Mouse (Mus musculus): ENCODE measurements at regions not wholly inside any gene's neighbourhood (a gene's known extent, or its start where the extent isn't known, plus 50 kb on each side); places are given as distances from the start of the nearest gene placed in this dataset.

DNA sequence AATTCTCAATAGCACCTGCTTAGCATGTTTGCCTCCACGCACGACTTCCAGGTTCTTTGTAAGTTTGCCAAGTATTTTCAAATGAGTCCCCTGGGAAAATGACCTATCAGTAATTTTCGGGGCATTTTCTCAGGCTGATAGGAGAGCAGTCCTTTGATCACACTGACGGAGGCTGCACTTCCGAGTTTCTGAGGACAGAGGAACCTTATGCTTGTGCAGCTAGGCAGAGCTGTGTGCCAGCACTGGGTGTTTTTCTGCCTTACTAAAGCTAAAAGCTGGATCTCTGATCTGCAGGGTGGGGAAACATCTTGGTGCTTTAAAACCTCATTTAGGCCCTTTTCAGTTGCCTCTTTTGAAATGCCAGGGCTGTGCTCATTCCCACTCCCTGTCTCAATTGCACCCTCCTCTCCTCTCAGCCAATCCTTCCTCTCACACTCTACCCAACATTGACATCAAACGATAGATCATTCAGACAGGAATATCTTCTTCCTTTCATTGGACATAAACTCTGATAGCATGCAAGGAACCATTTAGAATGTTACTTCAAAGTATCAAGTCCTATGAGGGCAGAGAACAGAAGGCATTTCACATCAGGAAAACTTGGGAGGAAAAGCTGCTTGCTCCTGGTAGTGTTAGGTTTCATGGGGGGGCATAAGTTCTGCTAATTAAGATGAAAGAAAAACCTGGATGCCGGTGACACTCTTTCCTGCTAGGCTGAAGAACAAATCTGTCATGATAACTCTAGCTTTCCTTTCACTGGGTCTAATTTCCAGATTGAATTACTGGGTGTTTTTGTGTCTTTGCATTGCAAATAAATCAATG, 95.3 kb downstream of the Lurap1l start:
- DNase-seq (ENCODE audit: low spot score in 2 of 2) = no peak

DNA sequence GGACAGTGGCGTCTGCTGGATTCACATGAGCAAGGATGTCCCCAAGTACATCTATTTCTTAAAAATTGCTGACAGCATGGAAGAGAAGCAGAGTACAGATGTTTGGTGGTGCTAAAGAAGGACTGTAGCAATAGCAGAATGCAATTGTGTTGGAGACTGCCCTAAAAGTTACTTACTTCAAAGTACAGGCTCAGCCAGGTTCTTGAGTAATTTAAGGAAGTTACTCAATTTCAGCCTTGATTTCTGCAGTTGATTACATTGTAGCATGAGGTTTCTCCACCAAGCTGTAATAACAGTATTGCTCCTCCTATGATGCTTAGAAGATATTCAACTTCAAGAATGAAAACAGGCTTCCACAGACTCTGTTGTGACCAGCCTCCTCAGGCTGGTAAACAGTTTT, 96.1 kb downstream of the Lurap1l start:
- DNase-seq (ENCODE audit: low spot score in 2 of 2) = no peak

DNA sequence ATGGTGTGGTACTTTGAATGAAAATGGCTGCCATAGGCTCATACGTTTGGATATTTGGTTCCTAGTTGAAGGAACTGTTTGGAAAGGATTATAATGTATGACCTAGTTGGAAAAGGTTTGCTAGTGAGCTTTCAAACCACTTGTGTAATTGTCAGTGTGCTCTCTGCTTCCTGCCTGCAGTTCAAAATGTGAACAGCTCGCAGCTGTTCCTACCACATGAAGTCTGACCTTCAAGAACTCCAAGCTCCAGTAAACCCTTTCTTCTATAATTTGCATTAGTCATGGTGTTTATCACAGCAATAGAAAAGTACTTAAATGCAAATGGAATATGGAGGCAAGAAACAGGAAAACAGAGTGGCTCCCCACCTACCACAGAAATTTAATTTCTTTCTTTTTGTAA, 111.4 kb downstream of the Lurap1l start:
- DNase-seq (ENCODE audit: low spot score in 2 of 2) = no peak

DNA sequence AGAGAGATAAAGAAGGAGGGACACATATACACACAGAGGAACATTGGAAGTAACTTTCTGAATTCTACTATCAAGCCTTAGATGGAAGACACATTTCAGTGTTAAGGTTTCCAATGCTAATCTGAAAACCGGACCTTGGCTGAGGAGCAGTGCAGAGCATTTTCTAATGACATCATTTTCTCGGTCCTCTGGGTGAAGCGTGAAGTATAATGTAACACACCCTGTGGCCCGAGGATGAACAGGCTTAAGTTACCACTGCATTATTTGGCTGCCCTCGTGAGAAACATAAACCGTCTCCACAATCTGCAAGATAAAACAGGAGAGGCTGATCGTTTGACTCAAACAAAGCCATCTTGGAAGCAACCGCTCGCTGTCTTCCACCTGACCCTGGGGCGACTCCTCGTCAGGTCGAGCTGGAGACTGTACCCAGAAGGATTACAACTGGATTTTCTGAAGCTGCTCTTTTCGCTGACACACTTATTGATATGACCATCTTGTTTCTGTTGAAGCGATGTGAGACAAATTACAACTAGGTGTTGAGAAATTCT, 113.1 kb downstream of the Lurap1l start:
- no peak for DNase-seq (ENCODE audit: low spot score in 2 of 2)

DNA sequence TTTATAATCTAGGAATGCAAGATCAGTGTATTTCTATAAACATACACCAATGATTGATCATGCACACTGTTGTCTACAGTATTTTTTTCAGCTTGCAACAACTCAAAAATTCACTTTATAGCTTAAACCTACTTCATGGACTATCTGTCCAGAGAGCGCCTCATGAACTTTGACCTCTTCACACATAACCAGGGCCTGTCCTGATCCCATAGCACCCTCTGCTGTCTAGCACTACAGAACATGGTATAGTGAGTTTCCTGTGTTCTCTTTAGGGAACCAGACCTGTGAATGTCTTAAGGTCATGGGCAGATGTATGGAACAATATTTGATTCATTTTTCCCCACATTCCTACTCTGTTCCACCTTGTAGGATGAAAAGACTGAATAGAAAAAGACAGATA, 117.1 kb downstream of the Lurap1l start:
- DNase-seq (ENCODE audit: low spot score in 2 of 2) = no peak

DNA sequence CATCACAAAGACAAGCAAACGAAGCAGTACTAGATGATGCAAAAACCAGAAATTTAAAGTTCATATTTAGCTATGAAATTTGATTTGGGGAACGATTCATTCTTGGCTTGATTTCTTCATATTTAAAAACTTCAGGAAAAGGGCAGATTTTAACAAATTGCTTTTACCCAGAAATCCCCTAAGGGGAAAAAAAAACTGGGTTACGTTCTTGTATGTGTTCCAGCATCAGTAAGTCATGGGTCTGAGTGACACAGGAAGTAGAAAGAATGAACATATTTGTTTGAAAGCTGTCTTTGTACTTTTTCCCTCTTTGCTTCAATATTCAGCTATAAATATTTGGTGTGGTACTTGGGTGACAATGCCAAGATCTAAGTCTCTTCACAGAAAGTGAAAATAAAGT, 120.2 kb downstream of the Lurap1l start:
- DNase-seq (ENCODE audit: low spot score in 2 of 2) = no peak

DNA sequence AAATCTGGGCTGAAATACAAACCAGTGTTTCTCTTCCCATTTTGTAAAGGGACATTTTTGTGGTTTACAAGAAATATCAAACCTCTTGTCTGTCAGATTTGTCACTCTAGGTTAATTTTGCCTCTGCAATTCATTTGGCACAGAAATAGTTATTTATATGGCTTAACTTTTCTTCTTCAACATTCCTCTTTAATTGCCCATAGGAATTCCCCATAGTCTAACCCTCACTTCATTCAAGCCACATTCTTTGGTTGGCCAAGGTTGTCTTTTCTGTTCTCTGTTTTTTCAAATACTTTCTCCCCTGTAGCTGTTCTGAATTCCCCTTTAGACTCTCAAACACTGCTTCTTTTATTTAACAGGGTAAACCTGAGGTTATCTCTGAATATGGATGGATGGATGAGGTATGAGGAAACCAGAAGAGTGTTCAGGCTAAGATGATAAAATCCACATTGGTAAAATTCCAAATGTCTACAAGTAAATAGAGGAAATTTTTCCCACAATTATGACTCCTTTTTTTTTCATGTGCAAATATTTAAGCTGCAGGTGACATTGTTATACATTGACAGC, 127.0 kb downstream of the Lurap1l start:
- DNase-seq (ENCODE audit: low spot score in 2 of 2) = no peak

DNA sequence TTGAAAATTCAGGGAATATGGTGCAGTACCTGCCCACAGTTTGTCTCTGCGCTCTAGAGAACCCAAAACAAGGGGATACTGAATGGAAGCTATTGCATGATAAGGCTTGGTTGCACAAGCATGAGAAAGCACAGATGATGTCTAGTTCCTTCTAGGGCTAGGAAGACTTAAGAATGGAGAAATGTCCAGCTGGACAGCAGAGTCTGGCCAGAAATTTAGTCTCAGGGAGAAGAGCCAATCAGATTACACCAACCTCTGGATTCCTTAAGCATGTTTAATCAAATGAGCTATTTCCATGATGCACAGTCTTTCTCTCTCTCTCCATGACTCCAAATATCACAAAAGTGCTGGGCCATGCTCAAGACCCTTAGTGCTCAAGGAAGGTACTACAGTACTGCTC, 147.8 kb downstream of the Lurap1l start:
- DNase-seq (ENCODE audit: low spot score in 2 of 2) = no peak

DNA sequence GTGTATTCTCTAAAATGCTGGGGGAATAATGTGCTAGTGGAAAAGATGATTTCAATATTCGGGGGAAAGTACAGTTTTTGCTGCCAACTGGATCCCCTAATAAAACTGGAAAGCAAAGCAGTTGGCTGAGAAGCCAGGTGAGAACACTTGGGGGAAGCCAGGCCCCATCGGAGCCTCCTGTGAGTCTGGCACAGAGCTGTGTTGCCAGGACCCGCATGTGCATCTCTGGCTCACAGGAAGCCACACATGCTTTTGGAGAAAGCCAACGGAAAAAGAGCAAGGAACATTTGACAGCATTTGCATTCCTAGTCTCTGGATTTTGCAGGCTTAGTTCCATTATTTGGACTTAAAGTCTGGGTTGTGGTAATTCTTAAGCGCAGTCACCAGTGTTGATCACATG, 148.4 kb downstream of the Lurap1l start:
- no peak for DNase-seq (ENCODE audit: low spot score in 2 of 2)

DNA sequence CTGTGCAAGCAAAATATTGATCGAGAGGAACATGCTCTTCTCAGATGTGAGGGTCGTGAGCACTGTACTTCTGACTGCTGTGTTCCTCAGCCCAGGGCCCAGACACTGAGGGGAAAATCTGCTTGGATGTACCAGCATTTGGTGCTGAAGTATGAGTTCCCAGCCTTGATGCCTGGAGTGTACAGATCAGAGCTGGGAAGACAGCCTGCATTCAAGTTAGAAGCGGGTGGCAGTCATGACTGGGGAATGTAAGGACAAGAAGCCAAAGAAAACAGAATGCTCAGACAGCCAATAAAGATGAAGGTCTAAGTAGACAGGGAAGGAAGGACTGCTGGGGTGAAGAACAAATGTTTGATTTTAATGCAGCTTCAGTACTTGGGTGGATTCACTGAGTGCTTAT, 148.9 kb downstream of the Lurap1l start:
- no peak for DNase-seq (ENCODE audit: low spot score in 2 of 2)

DNA sequence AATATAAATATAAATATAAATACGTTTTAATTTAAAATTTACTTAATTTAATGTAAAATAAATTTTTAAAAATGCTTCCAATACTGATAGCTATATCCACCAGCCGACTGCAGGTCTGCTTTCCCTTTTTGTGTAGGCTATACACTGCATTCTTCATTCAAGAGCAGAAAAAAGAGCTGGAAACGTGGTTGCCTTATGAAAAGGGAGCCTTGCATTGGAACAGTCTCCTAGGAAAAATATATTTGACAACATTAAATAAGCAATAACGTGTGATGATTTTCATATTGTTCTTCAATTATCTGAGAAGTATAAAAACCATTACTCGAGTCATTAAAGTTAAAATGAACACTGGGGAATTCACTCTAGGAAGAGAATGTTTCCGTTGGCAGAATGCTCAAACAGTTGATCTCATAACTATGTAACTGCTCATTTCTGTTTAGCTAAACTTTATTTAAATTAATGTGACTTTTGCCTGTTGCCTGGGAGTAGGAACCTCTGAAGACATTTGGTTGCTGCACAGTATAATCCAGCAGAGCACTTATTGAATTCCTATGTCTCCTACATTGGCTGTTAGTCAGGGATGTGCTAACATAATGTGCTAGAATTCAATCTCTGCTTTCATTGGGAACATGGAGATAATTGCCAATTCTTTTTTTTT, 172.0 kb downstream of the Lurap1l start:
- no peak for DNase-seq (ENCODE audit: low spot score in 2 of 2)

DNA sequence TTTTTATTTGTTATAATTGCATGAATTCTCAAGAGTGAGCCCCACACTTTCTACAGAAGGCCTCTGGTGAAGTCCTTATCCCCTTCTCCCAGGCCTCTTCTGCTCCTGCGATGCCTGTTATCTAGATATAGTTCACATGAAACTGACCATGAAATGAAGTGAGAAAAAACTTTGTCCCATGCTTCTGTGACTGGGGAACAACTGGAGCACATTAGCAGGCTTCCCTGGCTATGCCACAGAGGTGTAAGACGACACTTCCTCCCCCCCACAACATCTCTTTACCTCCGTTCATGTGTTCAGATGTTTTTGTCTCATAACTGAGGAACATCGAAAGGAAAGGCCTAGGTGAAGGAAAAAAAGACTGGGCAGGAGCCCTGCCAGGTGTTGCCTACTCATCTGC, 174.7 kb downstream of the Lurap1l start:
- DNase-seq (ENCODE audit: low spot score in 2 of 2) = no peak

DNA sequence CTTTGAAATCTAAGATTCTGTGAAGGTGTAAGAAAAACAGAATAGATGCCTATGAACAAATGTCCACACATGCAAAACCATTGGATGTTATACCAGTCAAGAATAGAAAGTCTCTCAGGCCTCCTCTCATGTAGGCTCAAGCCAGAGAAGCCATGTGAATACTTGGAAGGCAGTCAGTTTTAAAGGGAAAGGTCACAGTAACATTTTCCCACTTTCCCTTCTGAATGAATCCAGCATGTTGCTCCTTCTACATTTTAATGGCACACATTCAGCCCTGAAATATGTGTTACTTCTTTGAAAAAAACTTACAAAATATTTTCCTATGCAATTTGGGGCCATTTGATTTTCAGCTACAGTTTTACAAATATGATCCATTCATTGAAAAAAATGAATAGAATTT, 186.1 kb downstream of the Lurap1l start:
- DNase-seq (ENCODE audit: low spot score in 2 of 2) = no peak

DNA sequence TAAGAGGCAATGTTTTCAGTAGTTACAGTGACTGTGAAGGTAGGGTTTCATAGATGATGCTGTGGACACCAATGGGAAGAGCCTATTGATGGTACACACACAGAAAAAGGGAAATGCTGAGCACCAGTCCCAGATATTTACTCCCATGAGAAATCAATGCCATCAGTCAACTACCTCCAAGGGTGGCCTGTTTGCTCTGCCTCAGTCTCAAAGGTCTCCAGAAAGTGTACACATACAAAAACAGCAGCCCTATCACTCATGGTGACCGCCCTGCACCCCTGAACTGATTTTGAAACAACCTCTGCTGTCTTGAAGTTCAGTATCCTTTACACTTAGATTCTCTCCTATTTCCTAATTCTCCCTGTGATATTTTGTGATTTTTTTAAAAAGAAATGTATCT, 187.2 kb downstream of the Lurap1l start:
- no peak for DNase-seq (ENCODE audit: low spot score in 2 of 2)

DNA sequence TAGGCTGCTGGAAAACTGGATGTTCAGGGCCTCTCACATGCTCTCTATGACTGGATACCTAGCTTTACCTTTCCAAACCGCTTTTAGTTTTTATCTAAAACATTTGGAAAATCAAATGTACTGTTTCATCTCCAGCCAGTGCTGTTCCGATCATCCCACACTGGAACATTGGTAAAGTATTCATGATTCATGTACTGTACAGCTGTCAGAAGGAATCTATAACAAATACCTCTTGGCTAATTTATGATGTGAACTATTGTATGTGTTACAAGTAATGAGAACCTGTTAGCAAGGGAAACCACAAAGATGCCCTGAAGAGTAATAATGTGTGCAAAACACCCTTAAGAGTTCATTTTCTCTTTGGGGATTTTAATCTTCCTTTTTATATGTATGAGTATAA, 190.6 kb downstream of the Lurap1l start:
- no peak for DNase-seq (ENCODE audit: low spot score in 2 of 2)

DNA sequence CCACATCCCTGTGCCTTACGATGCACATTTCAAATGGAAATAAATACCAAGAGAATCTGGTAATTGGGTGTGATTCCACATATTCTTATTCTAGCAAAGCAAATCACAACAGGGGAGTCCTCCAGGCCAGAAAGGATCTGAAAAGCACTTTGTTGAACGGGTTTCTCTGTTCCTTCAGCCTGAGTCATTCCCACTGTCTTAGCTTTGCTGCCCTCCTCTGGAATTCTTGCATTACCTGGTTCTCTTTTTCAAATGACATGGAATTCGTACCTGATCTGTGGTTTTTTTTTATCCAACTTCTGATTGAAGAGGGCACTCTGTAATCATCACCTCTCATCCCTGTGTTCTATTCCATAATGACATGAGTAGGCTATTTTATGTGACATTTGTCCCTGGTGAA, 200.9 kb downstream of the Lurap1l start:
- DNase-seq (ENCODE audit: low spot score in 2 of 2) = no peak

DNA sequence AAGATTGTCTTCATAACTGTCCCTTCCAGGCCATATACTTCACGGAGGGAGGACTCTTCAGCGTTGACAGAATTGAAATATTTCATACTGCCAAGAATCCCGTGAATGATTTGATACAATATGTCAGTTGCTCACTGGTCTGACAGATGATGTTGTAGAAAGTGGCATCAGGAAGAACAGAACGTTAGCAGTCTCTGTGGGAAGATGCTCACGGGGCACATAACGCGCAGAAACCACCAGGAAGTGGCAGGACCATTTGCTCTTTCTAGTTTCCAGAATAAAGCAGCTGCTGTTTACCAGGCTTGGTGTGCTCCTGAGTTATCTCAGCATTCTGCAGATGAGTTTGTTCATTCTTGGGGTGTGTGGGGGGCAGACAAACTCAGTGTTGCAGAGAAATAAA, 206.0 kb downstream of the Lurap1l start:
- DNase-seq (ENCODE audit: low spot score in 2 of 2) = no peak

DNA sequence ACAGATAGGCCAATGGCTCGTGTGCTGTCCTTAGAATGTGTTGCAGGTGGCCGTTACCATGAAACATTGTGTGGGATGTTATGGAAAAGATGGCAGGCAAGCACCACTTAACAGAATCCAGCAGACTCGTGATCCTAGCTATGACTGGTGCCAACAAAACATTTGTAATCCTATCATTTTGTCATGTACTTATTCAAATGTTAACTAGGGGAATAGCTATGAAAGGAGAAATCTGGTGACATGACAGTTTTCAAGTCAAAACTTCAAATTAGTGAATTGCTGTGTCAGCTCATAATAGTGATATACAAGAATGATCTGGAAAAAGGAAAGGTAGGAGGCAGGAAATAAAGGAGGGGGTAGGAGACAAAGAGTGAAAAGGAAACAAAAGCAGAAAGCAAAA, 213.7 kb downstream of the Lurap1l start:
- DNase-seq (ENCODE audit: low spot score in 2 of 2) = no peak

DNA sequence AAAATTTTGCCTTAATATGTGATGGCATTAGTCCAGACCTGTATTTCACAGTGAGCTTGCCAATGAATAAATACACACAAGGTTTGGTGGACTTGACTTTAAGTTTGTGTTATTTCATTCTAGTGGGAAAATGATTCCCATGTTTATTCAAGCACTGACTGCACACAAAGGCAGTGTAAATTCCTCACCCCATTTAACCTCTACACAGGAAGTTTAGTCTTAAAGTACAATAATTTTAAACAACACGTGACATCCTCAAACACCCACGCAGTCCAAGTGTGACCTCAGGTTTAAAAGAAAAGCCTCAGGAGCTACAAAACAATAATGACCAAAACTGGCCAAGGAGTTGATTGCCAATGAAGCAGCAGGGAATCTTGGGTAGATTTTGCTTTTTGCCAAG, 219.4 kb downstream of the Lurap1l start:
- DNase-seq (ENCODE audit: low spot score in 2 of 2) = no peak

DNA sequence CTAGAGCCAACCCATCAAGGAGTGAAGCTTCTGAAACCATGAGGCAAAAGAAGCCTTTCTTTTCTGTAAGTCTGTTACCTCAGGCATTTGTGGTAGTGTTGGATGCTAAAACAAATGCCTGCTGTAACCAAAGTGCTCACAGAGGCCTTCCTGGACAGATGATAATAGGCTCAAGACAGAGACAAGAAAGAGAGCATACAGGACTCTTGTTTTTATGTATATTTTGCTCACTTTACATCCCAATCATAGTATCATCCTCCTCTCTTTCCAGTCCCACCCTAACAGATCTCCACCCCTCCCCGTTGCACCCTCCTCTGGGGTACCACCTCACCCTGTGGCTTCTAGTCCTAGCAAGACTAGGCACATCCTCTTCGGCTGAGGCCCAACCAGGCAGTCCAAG, 262.7 kb downstream of the Lurap1l start:
- no peak for DNase-seq (ENCODE audit: low spot score in 2 of 2)

DNA sequence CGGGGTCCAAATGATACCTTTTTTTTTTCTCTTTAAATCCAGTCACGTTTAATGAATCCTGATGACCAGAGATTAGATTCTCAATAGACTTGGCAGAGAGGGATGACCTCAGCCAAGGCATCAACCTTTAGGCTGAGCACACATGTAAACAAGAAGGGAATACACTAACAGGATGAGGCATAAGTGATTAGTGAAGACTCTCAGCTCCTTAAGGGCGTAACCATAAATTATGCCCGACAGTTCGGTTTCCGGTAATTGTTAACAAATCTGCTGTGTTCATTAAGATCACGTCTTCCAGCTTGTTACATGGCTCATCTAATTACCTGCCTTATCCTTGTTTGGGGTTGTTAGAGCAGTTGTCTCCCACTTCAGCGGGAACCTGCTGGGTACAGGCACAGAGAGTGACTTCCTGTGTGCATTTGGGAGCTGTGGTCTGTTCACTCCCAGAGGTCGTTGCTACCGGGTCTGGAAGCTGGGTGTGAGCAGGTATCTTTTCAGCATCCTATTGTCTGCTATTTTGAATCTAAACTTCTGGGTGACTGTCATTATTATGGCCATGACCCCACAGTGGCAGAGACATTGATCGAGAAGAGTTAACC, 265.1 kb downstream of the Mpdz start:
- DNase-seq (ENCODE audit: low spot score in 2 of 2) = no peak

DNA sequence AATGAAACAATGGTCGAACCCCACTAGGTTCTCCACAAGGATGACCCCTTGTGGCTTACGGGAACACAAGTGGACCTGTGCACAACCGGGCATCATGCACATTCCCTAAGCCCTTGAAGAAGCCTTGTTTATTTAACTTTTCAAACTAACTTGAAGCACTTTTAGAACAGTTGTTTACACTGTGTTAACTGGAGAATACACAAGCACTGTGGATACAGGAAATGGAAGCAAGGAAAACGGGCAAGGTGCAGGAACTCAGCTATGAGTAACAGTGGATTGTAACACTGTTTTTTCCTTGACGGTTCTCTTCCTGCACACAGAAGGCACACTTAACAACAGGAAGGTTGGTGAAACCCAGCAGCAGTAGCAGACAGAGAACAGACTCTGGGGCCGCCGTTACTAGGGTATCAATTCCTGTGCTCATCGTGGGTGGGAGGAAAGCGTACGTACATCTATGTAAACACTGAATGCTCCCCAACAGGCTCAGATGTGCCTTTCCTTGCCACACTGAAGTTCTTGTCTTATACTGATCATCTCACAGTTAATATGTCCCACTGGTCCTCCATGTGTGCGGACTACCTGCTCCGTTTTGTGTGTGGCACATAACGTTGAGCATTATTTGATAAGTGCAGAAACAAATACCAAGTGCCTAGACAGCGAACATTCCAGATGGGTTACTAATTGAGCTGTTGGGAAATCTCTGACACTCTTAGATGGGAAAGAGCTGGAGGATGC, 264.4 kb downstream of the Mpdz start:
- no peak for DNase-seq (ENCODE audit: low spot score in 2 of 2)
